Mouse (Mus musculus) lung, postnatal 0 days (tissue): ENCODE measurements at regions not wholly inside any gene's neighbourhood (a gene's known extent, or its start where the extent isn't known, plus 50 kb on each side); places are given as distances from the start of the nearest gene placed in this dataset.

Experiments used
- ATAC-seq: fragments of 200-750 bp; cut with Nextera tagmentation; 2 replicates; pipeline ENCODE4 v1.8.0; 2017; ENCODE audit warnings: moderate library complexity
- DNase-seq: peaks from one replicate; pipeline ENCODE4 v3.0.0-alpha.2; 2016; ENCODE audit warnings: low spot score
- H3K27ac ChIP-seq: fragments of 300-500 bp; sonication (generic); 2 replicates; pipeline ENCODE4 v1.5.1; 2014; ENCODE audit warnings: antibody characterized with exemption, mild to moderate bottlenecking, low read length, mixed read lengths
- H3K27me3 ChIP-seq: fragments of 300-500 bp; sonication (generic); replicated peaks from 2 replicates; pipeline ENCODE4 v1.6.1; 2014; ENCODE audit warnings: low read length, mixed read lengths; ENCODE audit not compliant: insufficient read depth
- H3K36me3 ChIP-seq: fragments of 300-500 bp; sonication (generic); 2 replicates; pipeline ENCODE4 v1.6.1; 2014; ENCODE audit warnings: low read length, mixed read lengths; ENCODE audit not compliant: insufficient read depth
- H3K4me1 ChIP-seq: fragments of 300-500 bp; sonication (generic); 2 replicates; pipeline ENCODE4 v1.6.1; 2014; ENCODE audit warnings: antibody characterized with exemption, low read depth, low read length, mixed read lengths; ENCODE audit not compliant: insufficient read depth
- H3K4me2 ChIP-seq: fragments of 300-500 bp; sonication (generic); replicated peaks from 2 replicates; pipeline ENCODE4 v1.6.1; 2014; ENCODE audit warnings: low read depth, mild to moderate bottlenecking, low read length, moderate library complexity, mixed read lengths
- H3K4me3 ChIP-seq: fragments of 300-500 bp; sonication (generic); 2 replicates; pipeline ENCODE4 v1.5.1; 2014; ENCODE audit warnings: low read depth, low read length
- H3K9ac ChIP-seq: fragments of 300-500 bp; sonication (generic); replicated peaks from 2 replicates; pipeline ENCODE4 v1.6.1; 2014; ENCODE audit warnings: low read depth, mild to moderate bottlenecking
- H3K9me3 ChIP-seq: fragments of 300-500 bp; sonication (generic); 2 replicates; pipeline ENCODE4 v1.6.1; 2016; ENCODE audit warnings: low read length, mixed read lengths
- CTCF ChIP-seq: IDR thresholded peaks from 2 replicates; pipeline ENCODE4 v1.5.1; 2016; ENCODE audit warnings: antibody characterized with exemption, mild to moderate bottlenecking
- EP300 ChIP-seq: IDR thresholded peaks from 2 replicates; pipeline ENCODE4 v1.6.1; 2016; ENCODE audit warnings: antibody characterized with exemption, mild to moderate bottlenecking, control low read depth
- WGBS: fragments of 180-500 bp; shearing (Covaris S2); extraction: QIAGEN DNeasy Blood & Tissue Kit; methylation state at CpG from one replicate; pipeline ENCODE4 v1.1.7; 2014; 5-methylcytosine and 5-hydroxymethylcytosine counted together

GRCm38 (mm10) chr13:37468304-37469178 is 123.5 kb downstream of the Ly86 start:
- Histone ChIP-seq H3K4me1 (peaks cover 15% of the 10 kb centered on the region; the same call in 1 of the 2 replicates), H3K27ac (peak overlapping the region; percentile 95), H3K4me3 (no peak overlapping the region), H3K9ac (no peak overlapping the region), H3K27me3 (no peaks in the 10 kb centered on the region), H3K4me2 (peak overlapping the region; percentile 29), H3K9me3 (no peaks in the 10 kb centered on the region), H3K36me3 (no peaks in the 10 kb centered on the region)
- WGBS, result 31% methylated on average over 17 of the region's 17 CpGs
- ATAC-seq (peak; percentile 75), DNase-seq (peak; percentile 91)
- TF ChIP-seq EP300 (peak; percentile 90), CTCF (no peak)

GRCm38 (mm10) chr13:37470230-37470907 is 125.4 kb downstream of the Ly86 start:
- H3K4me2 ChIP-seq, result no peak overlapping the region
- H3K9ac ChIP-seq, result no peak overlapping the region
- 36% methylated on average over 11 of the region's 11 CpGs for WGBS
- ATAC-seq (no peak), DNase-seq (no peak)
- peak overlapping the region; percentile 52 for H3K27ac ChIP-seq
- H3K36me3 ChIP-seq, result no peaks in the 10 kb centered on the region
- peaks cover 19% of the 10 kb centered on the region; the same call in 1 of the 2 replicates for H3K4me1 ChIP-seq
- no peaks in the 10 kb centered on the region for H3K27me3 ChIP-seq
- no peaks in the 10 kb centered on the region for H3K9me3 ChIP-seq
- H3K4me3 ChIP-seq, result no peak overlapping the region
- TF ChIP-seq EP300 (no peak), CTCF (no peak)

DNA sequence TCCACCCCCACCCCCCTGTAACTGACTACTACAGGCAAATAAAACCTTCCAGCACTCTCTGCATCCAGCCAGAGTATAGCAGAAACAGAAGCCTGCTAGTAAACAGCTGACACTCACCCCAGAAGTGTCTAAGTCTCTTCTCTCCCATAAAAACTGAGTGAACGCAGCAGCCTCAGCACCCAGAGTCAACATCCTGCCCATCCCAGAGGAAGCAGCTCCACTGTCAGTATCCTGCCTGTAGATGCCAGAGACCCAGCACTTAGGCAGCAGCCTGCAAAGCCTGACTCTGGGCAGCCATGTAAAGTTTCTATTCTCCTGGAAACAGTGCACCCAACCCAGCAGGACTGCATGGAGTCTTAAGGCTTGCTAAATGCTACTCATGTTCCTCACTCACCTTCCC is 128.4 kb downstream of the Ly86 start:
- Histone ChIP-seq H3K27ac (peak overlapping the region; percentile 59; the same call in 1 of the 2 replicates), H3K9ac (no peak overlapping the region), H3K27me3 (no peaks in the 10 kb centered on the region), H3K4me3 (no peak overlapping the region), H3K4me1 (peaks cover 34% of the 10 kb centered on the region), H3K4me2 (no peak overlapping the region), H3K9me3 (no peaks in the 10 kb centered on the region), H3K36me3 (no peaks in the 10 kb centered on the region)
- WGBS, result 30% methylated on average over 1 of the region's 1 CpGs
- peak; percentile 48 for DNase-seq
- TF ChIP-seq EP300, result no peak
- no peak for TF ChIP-seq CTCF
- ATAC-seq, result no peak

GRCm38 (mm10) chr13:37475804-37476203 is 130.8 kb downstream of the Ly86 start:
- Histone ChIP-seq H3K4me2 (no peak overlapping the region), H3K9me3 (no peaks in the 10 kb centered on the region), H3K27ac (peak overlapping the region; percentile 83), H3K36me3 (no peaks in the 10 kb centered on the region), H3K4me1 (peaks cover 29% of the 10 kb centered on the region), H3K9ac (no peak overlapping the region), H3K4me3 (no peak overlapping the region), H3K27me3 (no peaks in the 10 kb centered on the region)
- ATAC-seq (no peak), DNase-seq (no peak)
- TF ChIP-seq CTCF (no peak), EP300 (no peak)
- WGBS, result 39% methylated on average over 3 of the region's 3 CpGs

- no peak overlapping the region for H3K9ac ChIP-seq
- no peak; the same call in 1 of the 2 replicates for TF ChIP-seq CTCF
- peak; percentile 83 for TF ChIP-seq EP300
- WGBS, result 34% methylated on average over 13 of the region's 13 CpGs
Measured at GRCm38 (mm10) chr13:37476256-37477053, 131.4 kb downstream of the Ly86 start.

DNA sequence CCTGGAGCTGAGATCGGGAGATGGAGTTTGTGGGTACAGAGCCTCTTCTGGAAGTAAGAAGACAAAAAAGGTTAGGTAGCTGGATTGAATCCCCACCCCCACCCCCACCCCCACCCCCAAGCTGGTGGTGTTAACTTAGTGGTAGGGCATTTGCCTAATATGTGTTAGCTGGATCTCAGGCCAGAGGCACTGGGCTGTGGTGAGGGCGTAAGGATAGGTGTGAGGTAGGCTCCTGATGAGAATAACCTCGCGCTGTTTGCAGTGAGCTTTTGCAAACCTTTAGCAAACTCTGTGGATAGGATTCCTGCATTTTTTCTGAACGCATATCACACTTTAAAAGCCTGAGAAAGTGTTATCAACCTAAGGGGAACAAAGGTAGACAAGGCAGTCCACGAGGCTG is 132.3 kb downstream of the Ly86 start:
- Histone ChIP-seq H3K27me3 (no peaks in the 10 kb centered on the region), H3K36me3 (no peaks in the 10 kb centered on the region), H3K9ac (no peak overlapping the region), H3K4me1 (peaks cover 34% of the 10 kb centered on the region), H3K4me3 (no peak overlapping the region), H3K27ac (peak overlapping the region; percentile 83), H3K9me3 (no peaks in the 10 kb centered on the region), H3K4me2 (peak overlapping the region; percentile 46)
- DNase-seq, result no peak
- 15% methylated on average over 6 of the region's 6 CpGs for WGBS
- ATAC-seq, result no peak
- TF ChIP-seq EP300 (no peak), CTCF (no peak)

More at GRCm38 (mm10) chr13:37476256-37477053, 131.4 kb downstream of the Ly86 start:
- no peak overlapping the region for H3K4me2 ChIP-seq
- no peaks in the 10 kb centered on the region for H3K27me3 ChIP-seq
- no peak overlapping the region for H3K4me3 ChIP-seq
- H3K4me1 ChIP-seq, result peaks cover 29% of the 10 kb centered on the region
- H3K36me3 ChIP-seq, result no peaks in the 10 kb centered on the region
- peak; percentile 55 for DNase-seq
- peak overlapping the region; percentile 83 for H3K27ac ChIP-seq
- peak; percentile 23 for ATAC-seq
- H3K9me3 ChIP-seq, result no peaks in the 10 kb centered on the region
